Mouse (Mus musculus): ENCODE measurements around the gene Lyar. TPM values are rescaled to one million over a fixed set of nuclear protein-coding genes. Genes with fewer than 3 reads are reported as not detected.

The Lyar gene
- polyA plus RNA-seq (2015; fragmentation: Nextera tagmentation; extraction: Ambion mirVana) = 42.1 and 42.2 TPM in 2 replicates

DNA sequence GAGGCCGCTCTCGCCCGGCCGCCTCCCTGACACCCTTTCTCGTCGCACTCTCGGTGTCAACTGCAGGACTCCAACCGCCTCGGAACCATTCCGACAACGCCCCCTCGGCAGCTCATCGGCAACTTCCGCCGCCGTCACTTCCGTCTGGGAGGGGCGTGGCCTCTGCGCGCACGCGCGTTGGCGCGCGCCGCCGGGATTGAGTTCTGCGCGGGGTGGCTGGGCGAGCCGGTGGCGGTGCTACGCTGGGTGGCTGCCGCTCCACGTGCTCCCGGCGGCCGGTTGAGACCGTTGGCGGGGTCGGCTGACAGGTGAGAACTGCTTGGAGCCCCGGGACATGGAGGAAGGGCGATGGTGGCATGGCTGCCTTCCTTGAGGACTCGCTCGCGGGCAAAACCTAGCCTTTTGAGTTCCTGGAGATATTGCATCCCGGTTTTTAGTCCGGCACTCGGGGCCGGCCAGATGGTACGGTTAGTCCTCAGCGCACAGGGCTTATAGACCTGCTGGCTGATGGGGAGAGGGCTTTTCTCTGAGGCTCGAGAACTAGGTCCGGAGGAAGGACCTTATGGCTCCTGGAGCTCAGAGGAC is at the start of gene Lyar, which contains the start of gene Zbtb49:
Gene Lyar (plus strand): TSS at position 143 of the 585 bp plus-strand sequence.
Gene Zbtb49 (minus strand): TSS at position 130 of the 585 bp plus-strand sequence.
- Histone ChIP-seq H3K4me1 (replicated peaks; ENCODE audit: control insufficient read depth, insufficient read depth, low read length) (0 out of 2 replicates have a peak, but pooled peaks cover 10% of the 10 kb centered on the region), H3K4me2 (replicated peaks; ENCODE audit: low read depth) (peak within 1 kb of the TSS; percentile 95), H3K9ac (ENCODE audit: low read depth, low read length) (peak within 1 kb of the TSS; percentile 74), H3K9me3 (ENCODE audit: control insufficient read depth) (no peaks in the 10 kb centered on the region), H3K27ac (ENCODE audit: low read depth, low read length) (peak within 1 kb of the TSS; percentile 70), H3K27me3 (replicated peaks; ENCODE audit: control insufficient read depth, insufficient read depth, low read length) (no peaks in the 10 kb centered on the region), H3K4me3 (ENCODE audit: low read depth, low read length) (peak within 1 kb of the TSS; percentile 93), H3K36me3 (ENCODE audit: control insufficient read depth, insufficient read depth) (peaks cover 13% of the 10 kb centered on the region; the same call in 1 of the 2 replicates)
- peak; percentile 8; the same call in 1 of the 2 replicates for TF ChIP-seq CTCF (IDR thresholded peaks at IDR 0.05; ENCODE audit: low read depth)
- ATAC-seq = peak; percentile 96
- WGBS = under 1% methylated on average over 55 of the region's 55 CpGs

- H3K27me3 ChIP-seq (replicated peaks; ENCODE audit: control insufficient read depth, insufficient read depth, low read length) = no peaks in the 10 kb centered on the region; the same call in 1 of the 2 replicates
- 41% methylated on average over 5 of the region's 5 CpGs for WGBS
- no peaks in the 10 kb centered on the region for H3K4me1 ChIP-seq (replicated peaks; ENCODE audit: control insufficient read depth, insufficient read depth, low read length)
- no peak overlapping the region for H3K27ac ChIP-seq (ENCODE audit: low read depth, low read length)
- no peak for ATAC-seq
- TF ChIP-seq CTCF (IDR thresholded peaks at IDR 0.05; ENCODE audit: low read depth) = no peak
- H3K9ac ChIP-seq (ENCODE audit: low read depth, low read length) = no peak overlapping the region
- no peaks in the 10 kb centered on the region for H3K9me3 ChIP-seq (ENCODE audit: control insufficient read depth)
- H3K36me3 ChIP-seq (ENCODE audit: control insufficient read depth, insufficient read depth) = no peaks in the 10 kb centered on the region
- H3K4me2 ChIP-seq (replicated peaks; ENCODE audit: low read depth) = no peak overlapping the region
- no peak overlapping the region for H3K4me3 ChIP-seq (ENCODE audit: low read depth, low read length)
Observed at GRCm38 (mm10) chr5:38173766-38174165, 46.5 kb upstream of the Lyar start.

GRCm38 (mm10) chr5:38174256-38174912 is 45.9 kb upstream of the Lyar start:
- Histone ChIP-seq H3K4me1 (replicated peaks; ENCODE audit: control insufficient read depth, insufficient read depth, low read length) (no peaks in the 10 kb centered on the region), H3K27ac (ENCODE audit: low read depth, low read length) (no peak overlapping the region), H3K36me3 (ENCODE audit: control insufficient read depth, insufficient read depth) (no peaks in the 10 kb centered on the region), H3K4me2 (replicated peaks; ENCODE audit: low read depth) (no peak overlapping the region), H3K9me3 (ENCODE audit: control insufficient read depth) (no peaks in the 10 kb centered on the region), H3K27me3 (replicated peaks; ENCODE audit: control insufficient read depth, insufficient read depth, low read length) (no peaks in the 10 kb centered on the region; the same call in 1 of the 2 replicates), H3K4me3 (ENCODE audit: low read depth, low read length) (no peak overlapping the region), H3K9ac (ENCODE audit: low read depth, low read length) (no peak overlapping the region)
- TF ChIP-seq CTCF (IDR thresholded peaks at IDR 0.05; ENCODE audit: low read depth) = no peak
- ATAC-seq = no peak
- 76% methylated on average over 16 of the region's 16 CpGs for WGBS

GRCm38 (mm10) chr5:38184688-38185285 is 35.5 kb upstream of the Lyar start:
- ATAC-seq = no peak
- H3K4me3 ChIP-seq (ENCODE audit: low read depth, low read length) = no peak overlapping the region
- no peaks in the 10 kb centered on the region for H3K9me3 ChIP-seq (ENCODE audit: control insufficient read depth)
- H3K9ac ChIP-seq (ENCODE audit: low read depth, low read length) = no peak overlapping the region
- no peaks in the 10 kb centered on the region for H3K4me1 ChIP-seq (replicated peaks; ENCODE audit: control insufficient read depth, insufficient read depth, low read length)
- H3K27ac ChIP-seq (ENCODE audit: low read depth, low read length) = no peak overlapping the region
- 81% methylated on average over 6 of the region's 6 CpGs for WGBS
- no peaks in the 10 kb centered on the region for H3K36me3 ChIP-seq (ENCODE audit: control insufficient read depth, insufficient read depth)
- TF ChIP-seq CTCF (IDR thresholded peaks at IDR 0.05; ENCODE audit: low read depth) = no peak
- no peaks in the 10 kb centered on the region for H3K27me3 ChIP-seq (replicated peaks; ENCODE audit: control insufficient read depth, insufficient read depth, low read length)
- no peak overlapping the region for H3K4me2 ChIP-seq (replicated peaks; ENCODE audit: low read depth)

- 81% methylated on average over 2 of the region's 2 CpGs for WGBS
- TF ChIP-seq CTCF (IDR thresholded peaks at IDR 0.05; ENCODE audit: low read depth) = no peak
- H3K4me3 ChIP-seq (ENCODE audit: low read depth, low read length) = no peak overlapping the region
- ATAC-seq = no peak
- H3K4me1 ChIP-seq (replicated peaks; ENCODE audit: control insufficient read depth, insufficient read depth, low read length) = no peaks in the 10 kb centered on the region
- H3K27ac ChIP-seq (ENCODE audit: low read depth, low read length) = no peak overlapping the region
- no peak overlapping the region for H3K4me2 ChIP-seq (replicated peaks; ENCODE audit: low read depth)
- H3K9ac ChIP-seq (ENCODE audit: low read depth, low read length) = no peak overlapping the region
- no peaks in the 10 kb centered on the region for H3K9me3 ChIP-seq (ENCODE audit: control insufficient read depth)
- no peaks in the 10 kb centered on the region for H3K27me3 ChIP-seq (replicated peaks; ENCODE audit: control insufficient read depth, insufficient read depth, low read length)
- no peaks in the 10 kb centered on the region for H3K36me3 ChIP-seq (ENCODE audit: control insufficient read depth, insufficient read depth)
Observed at GRCm38 (mm10) chr5:38187006-38187405, 33.3 kb upstream of the Lyar start.

- H3K27me3 ChIP-seq (replicated peaks; ENCODE audit: control insufficient read depth, insufficient read depth, low read length) = no peaks in the 10 kb centered on the region
- no peaks in the 10 kb centered on the region for H3K36me3 ChIP-seq (ENCODE audit: control insufficient read depth, insufficient read depth)
- H3K9ac ChIP-seq (ENCODE audit: low read depth, low read length) = no peak overlapping the region
- no peak for TF ChIP-seq CTCF (IDR thresholded peaks at IDR 0.05; ENCODE audit: low read depth)
- WGBS = 91% methylated on average over 3 of the region's 3 CpGs
- no peaks in the 10 kb centered on the region for H3K9me3 ChIP-seq (ENCODE audit: control insufficient read depth)
- ATAC-seq = no peak
- no peaks in the 10 kb centered on the region for H3K4me1 ChIP-seq (replicated peaks; ENCODE audit: control insufficient read depth, insufficient read depth, low read length)
- no peak overlapping the region for H3K27ac ChIP-seq (ENCODE audit: low read depth, low read length)
- no peak overlapping the region for H3K4me2 ChIP-seq (replicated peaks; ENCODE audit: low read depth)
- H3K4me3 ChIP-seq (ENCODE audit: low read depth, low read length) = no peak overlapping the region
Observed at GRCm38 (mm10) chr5:38190907-38191306, 29.4 kb upstream of the Lyar start.

Data from intestine, postnatal 0 days (tissue).